Mouse (Mus musculus) stomach, postnatal 0 days (tissue): ENCODE measurements at regions not wholly inside any gene's neighbourhood (a gene's known extent, or its start where the extent isn't known, plus 50 kb on each side); places are given as distances from the start of the nearest gene placed in this dataset.
A peak's percentile ranks its signal among the peaks of the same experiment; 100 is the strongest.

Source experiments
- ATAC-seq: fragments of 200-750 bp; cut with Nextera tagmentation; 2 replicates; pipeline ENCODE4 v1.8.0; 2017; ENCODE audit not compliant: low FRiP score, low TSS enrichment
- DNase-seq: peaks from one replicate; pipeline ENCODE4 v3.0.0-alpha.2; 2016; ENCODE audit warnings: low spot score
- H3K27ac ChIP-seq: fragments of 300-500 bp; sonication (generic); replicated peaks from 2 replicates; pipeline ENCODE4 v1.5.1; 2014; ENCODE audit warnings: mild to moderate bottlenecking, control low read depth
- H3K27me3 ChIP-seq: fragments of 300-500 bp; sonication (generic); 2 replicates; pipeline ENCODE4 v1.6.1; 2014; ENCODE audit warnings: low read length; ENCODE audit not compliant: control insufficient read depth, insufficient read depth
- H3K36me3 ChIP-seq: fragments of 300-500 bp; sonication (generic); 2 replicates; pipeline ENCODE4 v1.6.1; 2014; ENCODE audit warnings: low read length, mixed read lengths; ENCODE audit not compliant: control insufficient read depth, insufficient read depth
- H3K4me1 ChIP-seq: fragments of 300-500 bp; sonication (generic); replicated peaks from 2 replicates; pipeline ENCODE4 v1.6.1; 2014; ENCODE audit warnings: antibody characterized with exemption; ENCODE audit not compliant: control insufficient read depth, insufficient read depth
- H3K4me2 ChIP-seq: fragments of 300-500 bp; sonication (generic); replicated peaks from 2 replicates; pipeline ENCODE4 v1.6.1; 2014; ENCODE audit warnings: low read depth, mild to moderate bottlenecking, control low read depth, moderate library complexity
- H3K4me3 ChIP-seq: fragments of 300-500 bp; sonication (generic); 2 replicates; pipeline ENCODE4 v1.5.1; 2014; ENCODE audit warnings: low read depth, low read length, control low read depth
- H3K9ac ChIP-seq: fragments of 300-500 bp; sonication (generic); 2 replicates; pipeline ENCODE4 v1.6.1; 2014; ENCODE audit warnings: mild to moderate bottlenecking, low read length, control low read depth, mixed read lengths
- H3K9me3 ChIP-seq: fragments of 300-500 bp; sonication (generic); 2 replicates; pipeline ENCODE4 v1.6.1; 2016; ENCODE audit warnings: low read length; ENCODE audit not compliant: control insufficient read depth
- CTCF ChIP-seq: IDR thresholded peaks from 2 replicates; pipeline ENCODE4 v1.5.1; 2016; ENCODE audit warnings: antibody characterized with exemption, low read depth, mild to moderate bottlenecking, moderate library complexity
- EP300 ChIP-seq: optimal IDR thresholded peaks from 2 replicates; pipeline ENCODE3; 2016; ENCODE audit warnings: antibody characterized with exemption
- WGBS: fragments of 180-500 bp; shearing (Covaris S2); extraction: QIAGEN DNeasy Blood & Tissue Kit; methylation state at CpG from one replicate; pipeline ENCODE4 v1.1.7; 2014; 5-methylcytosine and 5-hydroxymethylcytosine counted together

GRCm38 (mm10) chr7:114986481-114986880, 243.0 kb downstream of the Insc start:
- no peaks in the 10 kb centered on the region for H3K4me1 ChIP-seq
- ATAC-seq (no peak), DNase-seq (no peak)
- no peak overlapping the region for H3K4me3 ChIP-seq
- no peaks in the 10 kb centered on the region for H3K27me3 ChIP-seq
- H3K9me3 ChIP-seq: no peaks in the 10 kb centered on the region
- 43% methylated on average over 2 of the region's 2 CpGs for WGBS
- H3K27ac ChIP-seq: no peak overlapping the region
- TF ChIP-seq EP300: no peak
- no peak overlapping the region for H3K9ac ChIP-seq
- H3K4me2 ChIP-seq: no peak overlapping the region
- no peaks in the 10 kb centered on the region for H3K36me3 ChIP-seq

- H3K36me3 ChIP-seq: no peaks in the 10 kb centered on the region
- no peak for ATAC-seq
- no peaks in the 10 kb centered on the region for H3K9me3 ChIP-seq
- TF ChIP-seq CTCF (no peak), EP300 (no peak)
- H3K27me3 ChIP-seq: no peaks in the 10 kb centered on the region
- no peak overlapping the region for H3K4me3 ChIP-seq
- WGBS: 53% methylated on average over 5 of the region's 5 CpGs
- no peak overlapping the region for H3K4me2 ChIP-seq
- H3K27ac ChIP-seq: no peak overlapping the region
- H3K4me1 ChIP-seq: no peaks in the 10 kb centered on the region
- peak; percentile 26 for DNase-seq
- H3K9ac ChIP-seq: no peak overlapping the region
Observed at GRCm38 (mm10) chr7:114991255-114991654, 247.8 kb downstream of the Insc start.

GRCm38 (mm10) chr7:114992440-114992839, 248.9 kb downstream of the Insc start:
- no peak overlapping the region for H3K4me3 ChIP-seq
- ATAC-seq: no peak
- H3K9me3 ChIP-seq: no peaks in the 10 kb centered on the region
- no peaks in the 10 kb centered on the region for H3K27me3 ChIP-seq
- H3K36me3 ChIP-seq: no peaks in the 10 kb centered on the region
- H3K9ac ChIP-seq: no peak overlapping the region
- TF ChIP-seq CTCF (no peak), EP300 (no peak)
- no peaks in the 10 kb centered on the region for H3K4me1 ChIP-seq
- H3K27ac ChIP-seq: no peak overlapping the region
- DNase-seq: no peak
- 71% methylated on average over 3 of the region's 3 CpGs for WGBS
- H3K4me2 ChIP-seq: no peak overlapping the region

GRCm38 (mm10) chr7:115000796-115001524, 257.5 kb downstream of the Insc start:
- Histone ChIP-seq H3K4me3 (no peak overlapping the region), H3K4me1 (no peaks in the 10 kb centered on the region), H3K27ac (no peak overlapping the region), H3K9ac (no peak overlapping the region), H3K36me3 (no peaks in the 10 kb centered on the region), H3K9me3 (no peaks in the 10 kb centered on the region), H3K4me2 (no peak overlapping the region), H3K27me3 (no peaks in the 10 kb centered on the region)
- no peak for ATAC-seq
- TF ChIP-seq EP300 (no peak), CTCF (no peak)
- no peak for DNase-seq
- 49% methylated on average over 7 of the region's 7 CpGs for WGBS

- 25% methylated on average over 11 of the region's 11 CpGs for WGBS
- Histone ChIP-seq H3K27me3 (no peaks in the 10 kb centered on the region), H3K4me3 (no peak overlapping the region), H3K9ac (no peak overlapping the region), H3K9me3 (no peaks in the 10 kb centered on the region), H3K27ac (no peak overlapping the region), H3K36me3 (no peaks in the 10 kb centered on the region), H3K4me2 (0 out of 2 replicates have a peak overlapping the region, but pooled peaks have one; percentile 18), H3K4me1 (no peaks in the 10 kb centered on the region)
- TF ChIP-seq CTCF (no peak), EP300 (no peak)
- no peak for ATAC-seq
- no peak for DNase-seq
Observed at GRCm38 (mm10) chr7:115014253-115014998, 270.9 kb downstream of the Insc start.

GRCm38 (mm10) chr7:115019369-115019958, 276.0 kb downstream of the Insc start:
- Histone ChIP-seq H3K36me3 (no peaks in the 10 kb centered on the region), H3K4me3 (no peak overlapping the region), H3K27me3 (no peaks in the 10 kb centered on the region), H3K9me3 (no peaks in the 10 kb centered on the region), H3K4me1 (no peaks in the 10 kb centered on the region), H3K27ac (0 out of 2 replicates have a peak overlapping the region, but pooled peaks have one; percentile 8), H3K9ac (no peak overlapping the region), H3K4me2 (no peak overlapping the region)
- DNase-seq: no peak
- 59% methylated on average over 4 of the region's 4 CpGs for WGBS
- no peak for ATAC-seq
- TF ChIP-seq CTCF (no peak), EP300 (no peak)
